In genomic region chr8:95825162-95825561, GRCm38 (mm10) we compare ENCODE assay signal across 8 mouse cellular contexts. TPM values are rescaled to one million over a fixed set of nuclear protein-coding genes. Genes with fewer than 3 reads are reported as not detected.
DNase-seq lines count a peak whose midpoint lies in the region; ATAC-seq and TF ChIP-seq lines count a peak whose summit lies in the region.
"Not testable (repeated sequence)": the region's sequence is repeated elsewhere in the genome, so short reads cannot be mapped to it uniquely, and the experiment has no call there.

Gene Sap18b, plus strand, starts transcription at chr8:95825346.

- DNase-seq in adrenal gland, adult 2 months; gastrocnemius, postnatal 36 days; layer of hippocampus, adult 18-20 months (ENCODE audit: low spot score in 2 of 2): not testable (repeated sequence)
- peak; percentile 57 for DNase-seq in midbrain, embryonic 11.5 days (ENCODE audit: low spot score, missing footprints)

- H3K4me2 ChIP-seq in limb, embryonic 15.5 days; midbrain, embryonic 11.5 days; stomach, embryonic 16.5 days (ENCODE audit: low read depth, low read length): not testable (repeated sequence)

- H3K4me1 ChIP-seq in embryonic fibroblast, embryonic 13.5 days (ENCODE audit: control insufficient read depth, insufficient read depth, low read length); limb, embryonic 15.5 days; midbrain, embryonic 11.5 days (ENCODE audit: control insufficient read depth, insufficient read depth, low read length); stomach, embryonic 16.5 days (ENCODE audit: control insufficient read depth, insufficient read depth, low read length): not testable (repeated sequence)

- not testable (repeated sequence) for H3K27ac ChIP-seq in embryonic fibroblast, embryonic 13.5 days (ENCODE audit: insufficient read depth, low read length); limb, embryonic 15.5 days; midbrain, embryonic 11.5 days (ENCODE audit: low read depth, low read length); stomach, embryonic 16.5 days (ENCODE audit: low read length)

- intact Hi-C loops in gastrocnemius, postnatal 36 days (cut with DNase I), result not testable (repeated sequence)

- not testable (repeated sequence) for H3K9ac ChIP-seq in limb, embryonic 15.5 days; midbrain, embryonic 11.5 days (ENCODE audit: low read length); stomach, embryonic 16.5 days (ENCODE audit: low read length)

- not testable (repeated sequence) for H3K9me3 ChIP-seq in limb, embryonic 15.5 days; midbrain, embryonic 11.5 days (ENCODE audit: control insufficient read depth, low read length); stomach, embryonic 16.5 days (replicated peaks; ENCODE audit: control insufficient read depth, low read length)

- not testable (repeated sequence) for TF ChIP-seq CTCF in embryonic fibroblast, embryonic 13.5 days (IDR thresholded peaks at IDR 0.05; ENCODE audit: borderline replicate concordance, insufficient read depth, low read length)

- TF ChIP-seq POLR2A in embryonic fibroblast, embryonic 13.5 days (IDR thresholded peaks at IDR 0.05; ENCODE audit: low read depth, low read length), result not testable (repeated sequence)

- not testable (repeated sequence) for H3K4me3 ChIP-seq in embryonic fibroblast, embryonic 13.5 days (ENCODE audit: insufficient read depth, low read length); limb, embryonic 15.5 days; midbrain, embryonic 11.5 days (ENCODE audit: low read depth, low read length); stomach, embryonic 16.5 days (replicated peaks; ENCODE audit: low read length)

- WGBS in limb, embryonic 15.5 days, result 67% methylated on average over 25 of the region's 25 CpGs
- WGBS in midbrain, embryonic 11.5 days, result 62% methylated on average over 25 of the region's 25 CpGs
- WGBS in stomach, embryonic 16.5 days, result 57% methylated on average over 25 of the region's 25 CpGs

- ATAC-seq in hematopoietic stem cell, adult 5-6 weeks (replicated peaks in 1 of 2; ENCODE audit: insufficient read depth in 1 of 2, low FRiP score in 2 of 2, low TSS enrichment in 1 of 2, low read depth in 1 of 2, poor library complexity in 2 of 2, severe bottlenecking in 2 of 2), result peak; percentile 88 to 94
- not testable (repeated sequence) for ATAC-seq in limb, embryonic 15.5 days (ENCODE audit: insufficient number of reproducible peaks, low FRiP score, low TSS enrichment, low read depth); midbrain, embryonic 11.5 days (ENCODE audit: low FRiP score); stomach, embryonic 16.5 days (ENCODE audit: insufficient read depth, low FRiP score)

- not testable (repeated sequence) for H3K36me3 ChIP-seq in limb, embryonic 15.5 days; midbrain, embryonic 11.5 days (ENCODE audit: control insufficient read depth, insufficient read depth, low read length); stomach, embryonic 16.5 days (ENCODE audit: control insufficient read depth, insufficient read depth, low read length)

- H3K27me3 ChIP-seq in limb, embryonic 15.5 days; midbrain, embryonic 11.5 days (ENCODE audit: control insufficient read depth, insufficient read depth, low read length); stomach, embryonic 16.5 days (ENCODE audit: control insufficient read depth, insufficient read depth, low read length): not testable (repeated sequence)

RNA-seq across cellular contexts. Expression of gene Sap18b, which starts in this region (rescaled TPM):
- total RNA-seq in adrenal gland, adult 2 months (2021), result 100 to 1,000 TPM; 178 to 183 TPM
- polyA plus RNA-seq in adrenal gland, adult 2 months (2012; rRNA removed), result 25.5 and 27.5 TPM in 2 replicates
- 164 and 214 TPM in 2 replicates for polyA plus RNA-seq in embryonic fibroblast, embryonic 13.5 days (2011; ENCODE audit: insufficient read length, low read depth, missing spikeins)
- 10 to 100 TPM; 70.0 to 81.8 TPM for total RNA-seq in gastrocnemius, postnatal 36 days (2021)
- 208 and 312 TPM in 2 replicates for total RNA-seq in hematopoietic stem cell, adult 5-6 weeks (2017)
- 100 to 1,000 TPM; 134 to 165 TPM for total RNA-seq in layer of hippocampus, adult 18-20 months (2021)
- polyA plus RNA-seq in limb, embryonic 15.5 days (2015; fragmentation: Nextera tagmentation; extraction: Ambion mirVana), result 324 and 332 TPM in 2 replicates
- polyA plus RNA-seq in midbrain, embryonic 11.5 days (2014; fragmentation: Nextera tagmentation; extraction: Ambion mirVana), result 398 and 408 TPM in 2 replicates
- polyA plus RNA-seq in stomach, embryonic 16.5 days (2015; fragmentation: Nextera tagmentation; extraction: Ambion mirVana), result 327 and 366 TPM in 2 replicates
